Mouse (Mus musculus) retina, adult 2 months (tissue): Measurements from ENCODE around the gene Pcgf1.

Experiments
- DNase-seq: peaks from one replicate; pipeline ENCODE4 v3.0.0-alpha.2; 2012; ENCODE audit warnings: low read depth, low spot score

Pcgf1 gene

DNA sequence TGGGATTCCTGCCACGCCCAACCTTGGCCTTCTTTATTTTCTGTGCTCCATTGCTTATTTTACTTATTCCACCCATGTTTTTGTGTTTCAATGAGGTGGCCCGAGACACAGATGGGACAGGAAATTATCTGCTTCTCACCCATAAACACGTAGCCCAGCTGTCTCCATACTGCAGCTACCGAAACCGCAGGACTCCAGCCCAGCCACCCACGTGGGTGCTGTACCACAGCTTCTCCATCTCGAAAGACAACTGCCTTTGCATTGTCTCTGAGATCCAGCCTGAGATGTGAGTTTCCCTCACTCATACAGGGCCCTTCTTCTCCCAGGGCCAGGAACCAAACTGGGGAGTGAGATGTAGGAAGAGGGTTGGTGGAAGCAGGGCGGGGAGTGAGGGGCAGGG, 11.7 kb upstream of the Pcgf1 start:
- DNase-seq = no peak

DNA sequence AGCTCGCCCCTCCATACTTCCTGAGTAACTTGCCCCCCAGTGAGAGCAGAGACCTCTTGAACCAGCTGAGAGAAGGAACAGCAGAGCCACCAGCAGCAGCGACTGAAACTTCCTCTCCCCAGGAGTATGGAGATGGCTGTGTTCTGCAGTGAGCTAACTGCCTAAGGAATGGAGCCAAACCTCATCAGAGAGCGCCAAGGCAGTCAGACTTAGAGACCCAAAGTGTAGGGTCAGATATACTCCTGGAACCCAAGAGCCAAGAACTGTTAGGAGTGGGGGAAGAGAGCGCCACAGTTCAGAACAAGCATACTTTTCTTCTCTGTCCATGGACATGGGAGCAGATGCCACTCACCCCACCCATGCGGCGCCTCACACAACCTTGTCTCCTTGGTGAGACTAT, 11.2 kb upstream of the Pcgf1 start:
- no peak for DNase-seq

DNA sequence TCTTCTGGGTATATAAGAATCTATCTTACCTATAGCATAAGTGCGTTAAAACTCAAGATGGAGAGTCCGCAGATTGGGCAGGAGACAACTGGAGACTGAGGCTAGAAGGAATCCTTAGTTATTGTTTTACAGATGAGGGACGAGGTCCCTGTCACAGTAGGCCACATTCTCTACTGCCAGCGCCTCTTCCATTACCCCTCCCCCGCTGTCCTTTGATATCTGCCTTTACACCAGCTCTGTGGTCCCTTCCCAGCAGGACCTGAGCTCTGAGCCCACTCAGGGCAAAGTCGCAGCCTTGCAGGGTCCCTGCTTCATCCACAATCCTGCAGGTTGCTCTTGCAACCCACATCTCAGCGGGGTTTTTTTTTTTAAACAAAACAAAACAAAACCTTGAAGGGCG, 9.4 kb upstream of the Pcgf1 start:
- DNase-seq = no peak

DNA sequence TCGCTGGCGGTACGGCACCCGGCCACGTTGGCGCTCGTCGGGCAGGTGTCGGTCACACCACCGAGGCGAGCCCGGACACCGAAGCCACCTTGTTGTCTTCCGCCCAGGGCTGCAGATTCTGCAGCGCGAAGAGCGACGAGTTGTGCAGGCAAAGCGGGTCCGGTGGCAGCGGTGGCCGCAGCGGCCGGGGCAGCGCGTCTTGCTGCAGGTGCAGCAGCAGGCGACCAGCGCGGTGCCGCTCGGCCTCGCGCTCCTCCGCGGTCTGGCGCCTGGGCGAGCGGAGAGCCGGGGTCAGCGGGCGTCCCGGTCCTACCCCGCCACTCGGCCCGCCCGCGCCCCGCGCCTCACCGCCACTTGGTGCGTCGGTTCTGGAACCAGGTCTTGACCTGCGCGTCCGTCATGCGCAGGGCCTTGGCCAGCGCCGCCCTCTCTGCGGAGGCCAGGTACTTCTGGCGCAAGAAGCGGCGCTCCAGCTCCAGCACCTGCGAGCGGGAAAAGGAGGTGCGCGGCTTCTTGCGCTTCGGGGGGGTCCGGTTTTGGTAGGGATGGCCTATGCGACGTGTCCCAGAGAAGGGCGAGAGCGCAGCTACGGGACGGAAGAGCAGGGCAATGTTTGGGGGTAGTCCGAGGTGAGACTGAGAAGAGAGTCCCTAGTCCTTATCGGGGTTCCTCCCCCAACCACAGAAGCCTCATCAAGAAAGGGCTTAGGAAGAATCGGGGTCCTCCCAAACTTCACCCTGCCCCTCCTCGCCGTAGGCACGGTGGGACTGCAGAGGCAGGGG, 8.8 kb upstream of the Pcgf1 start:
- DNase-seq = no peak

- no peak for DNase-seq
These were observed 8.0 kb upstream of the Pcgf1 start for GRCm38 (mm10) chr6:83069488-83070246.

DNA sequence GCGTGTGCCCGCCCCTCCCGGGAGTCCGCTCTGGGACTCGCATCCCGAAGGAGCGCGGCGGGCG, 7.6 kb upstream of the Pcgf1 start, which contains the start of gene Tlx2:
Tlx2 (minus strand) TSS at position 47 of the 64 bp plus-strand sequence.
- no peak for DNase-seq

DNA sequence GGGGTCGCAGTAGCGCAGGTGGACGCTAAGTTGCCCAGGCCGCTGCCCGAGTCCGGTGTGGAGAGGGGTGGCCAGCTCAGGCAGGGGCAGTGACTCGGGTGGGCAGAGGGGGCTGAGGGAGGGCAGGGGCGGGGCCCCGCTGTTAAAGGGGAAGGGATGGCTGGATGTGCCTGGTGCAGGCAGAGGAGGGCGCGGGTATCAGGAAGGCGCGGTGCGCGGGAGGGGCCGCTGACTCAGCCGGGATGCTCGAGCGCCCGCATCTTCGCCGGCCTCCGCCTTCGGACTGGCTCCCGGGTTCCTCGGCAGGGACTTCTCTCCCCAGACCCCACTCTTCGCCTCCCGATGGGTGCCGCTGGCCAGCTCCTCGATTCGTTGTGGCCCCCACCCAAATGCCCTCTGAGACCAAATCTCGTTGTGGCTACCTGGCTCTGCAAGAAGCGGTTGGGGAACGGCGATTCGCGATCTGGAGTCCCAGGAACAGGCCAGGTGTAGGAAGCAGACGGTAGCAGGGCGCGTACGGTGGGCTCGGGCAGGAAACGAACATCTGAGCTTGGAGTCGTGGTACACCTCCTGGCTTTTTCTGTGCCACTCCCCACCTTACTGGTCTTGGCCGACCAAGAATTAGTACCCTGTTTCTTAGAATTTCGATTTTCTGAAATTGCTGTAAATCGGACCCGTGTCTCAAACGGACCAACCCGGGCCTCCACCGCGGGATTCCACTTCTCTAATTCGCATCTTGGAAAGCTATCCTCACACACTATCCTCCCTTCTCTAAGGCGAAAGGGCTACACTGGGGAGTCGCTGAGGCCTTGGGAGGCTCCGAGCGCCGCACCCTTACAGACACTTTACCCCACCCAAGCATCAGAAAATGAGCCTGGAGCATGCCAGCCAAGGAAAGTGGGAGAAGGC, 7.1 kb upstream of the Pcgf1 start:
- peak; percentile 56 for DNase-seq

DNA sequence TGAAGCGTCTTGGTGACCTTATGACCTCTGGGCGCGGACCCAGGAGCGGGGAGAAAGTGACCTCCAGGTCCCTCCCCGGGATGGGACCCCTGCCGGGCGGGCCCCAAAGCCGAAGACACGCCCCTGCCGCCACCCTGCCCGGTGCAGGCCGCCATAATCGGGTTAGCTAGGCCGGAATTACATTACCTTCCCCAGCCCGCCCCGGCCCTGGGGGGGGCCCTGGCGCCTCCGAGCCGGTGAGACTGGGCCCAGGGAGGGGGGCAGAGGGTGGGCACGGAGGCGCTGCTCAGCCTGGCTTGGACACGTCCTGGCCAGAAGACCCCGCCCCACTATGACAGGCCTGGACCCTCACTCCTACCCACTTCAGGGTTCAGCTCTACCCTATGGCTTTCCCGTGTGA, 6.4 kb upstream of the Pcgf1 start:
- peak; percentile 64 for DNase-seq

DNA sequence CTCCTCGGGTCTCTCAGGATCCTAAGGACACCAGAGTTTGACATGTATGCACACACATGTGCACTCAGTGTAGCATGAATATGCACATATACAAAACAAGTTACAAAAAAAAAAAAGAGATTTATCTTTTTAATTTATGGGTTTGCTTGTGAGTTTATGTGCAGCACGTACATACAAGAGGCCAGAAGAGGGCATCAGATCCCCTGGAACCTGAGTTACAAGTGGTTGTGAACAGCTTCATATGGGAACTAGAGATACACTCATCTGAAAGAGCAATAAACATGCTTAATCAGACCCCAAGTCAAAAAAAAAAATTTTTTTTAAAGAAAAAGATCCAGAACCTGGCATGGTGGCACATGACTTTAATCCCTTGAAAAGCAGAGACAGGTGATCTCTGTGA, 2.7 kb upstream of the Pcgf1 start:
- DNase-seq = no peak

- peak; percentile 98 for DNase-seq
These were observed 722 bp downstream of the Pcgf1 start for GRCm38 (mm10) chr6:83078324-83078858.

DNA sequence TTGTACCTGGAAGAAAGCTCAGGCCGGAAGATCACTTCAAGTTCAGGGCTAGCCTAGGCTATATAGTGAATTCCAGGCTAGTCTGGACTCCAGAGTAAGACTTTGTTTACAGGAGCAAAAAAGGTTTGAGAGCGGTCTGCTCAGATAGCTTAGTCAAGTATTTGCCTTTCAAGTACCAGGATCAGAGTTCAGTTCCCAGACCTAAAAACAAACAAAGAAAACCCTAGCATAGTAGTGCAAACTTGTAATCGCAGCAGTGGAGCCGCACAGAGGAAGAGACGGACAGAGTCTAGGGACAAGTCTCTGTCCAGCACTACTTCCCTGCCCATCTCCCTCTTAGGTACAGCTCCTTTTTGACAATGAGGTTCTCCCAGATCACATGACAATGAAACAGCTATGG, 2.5 kb downstream of the Pcgf1 start:
- DNase-seq = no peak

GRCm38 (mm10) chr6:83083497-83083896, 5.8 kb downstream of the Pcgf1 start:
- DNase-seq = no peak

GRCm38 (mm10) chr6:83084477-83084876, 6.8 kb downstream of the Pcgf1 start:
- no peak for DNase-seq

DNA sequence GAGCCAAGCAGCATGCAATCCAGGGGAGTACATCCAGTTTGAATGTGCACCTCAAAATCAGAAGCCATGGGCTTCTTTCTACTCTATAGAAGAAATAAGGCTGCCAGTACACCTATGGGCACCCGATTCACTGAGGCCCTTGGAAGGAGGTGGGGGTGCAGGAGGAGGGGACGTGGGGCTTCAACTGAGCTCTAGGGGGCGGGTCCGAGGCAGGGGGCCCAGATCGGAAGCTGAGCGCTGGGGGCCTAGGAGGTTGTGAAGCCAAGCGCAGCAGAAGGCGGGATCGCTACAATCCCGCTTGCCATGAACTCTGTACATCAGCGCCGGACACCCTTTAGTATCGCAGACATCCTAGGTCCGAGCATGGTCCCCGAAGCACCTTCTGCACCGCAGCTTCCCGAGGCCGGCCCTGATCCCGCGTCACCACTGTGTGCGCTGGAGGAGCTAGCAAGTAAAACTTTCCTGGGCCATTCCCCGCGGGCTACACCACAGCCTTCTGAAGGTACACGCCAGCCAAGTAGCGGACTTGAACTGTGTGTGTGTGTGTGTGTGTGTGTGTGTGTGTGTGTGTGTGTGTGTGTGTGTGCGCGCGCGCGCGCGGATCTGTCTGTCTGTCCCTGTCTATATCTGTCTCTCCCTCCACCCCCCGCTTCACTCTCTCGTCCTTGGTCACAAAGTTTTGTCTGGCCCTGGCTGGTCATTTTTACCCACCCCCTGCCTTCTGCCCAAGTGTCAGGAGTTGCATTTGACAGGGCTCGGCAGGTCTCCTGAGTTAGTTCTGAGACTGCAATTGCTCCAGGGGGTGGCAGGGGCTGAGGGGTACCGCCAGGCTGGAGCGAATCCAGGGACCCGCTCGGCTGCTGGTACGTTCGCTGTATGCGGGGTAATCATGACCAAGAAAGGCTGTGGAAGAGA, 8.7 kb downstream of the Pcgf1 start, which contains the start of gene Lbx2:
Lbx2 (plus strand) TSS at position 247 of the 915 bp plus-strand sequence.
- no peak for DNase-seq

GRCm38 (mm10) chr6:83087205-83087925, 9.7 kb downstream of the Pcgf1 start:
- DNase-seq = no peak

GRCm38 (mm10) chr6:83087926-83088260, 10.2 kb downstream of the Pcgf1 start:
- no peak for DNase-seq

DNA sequence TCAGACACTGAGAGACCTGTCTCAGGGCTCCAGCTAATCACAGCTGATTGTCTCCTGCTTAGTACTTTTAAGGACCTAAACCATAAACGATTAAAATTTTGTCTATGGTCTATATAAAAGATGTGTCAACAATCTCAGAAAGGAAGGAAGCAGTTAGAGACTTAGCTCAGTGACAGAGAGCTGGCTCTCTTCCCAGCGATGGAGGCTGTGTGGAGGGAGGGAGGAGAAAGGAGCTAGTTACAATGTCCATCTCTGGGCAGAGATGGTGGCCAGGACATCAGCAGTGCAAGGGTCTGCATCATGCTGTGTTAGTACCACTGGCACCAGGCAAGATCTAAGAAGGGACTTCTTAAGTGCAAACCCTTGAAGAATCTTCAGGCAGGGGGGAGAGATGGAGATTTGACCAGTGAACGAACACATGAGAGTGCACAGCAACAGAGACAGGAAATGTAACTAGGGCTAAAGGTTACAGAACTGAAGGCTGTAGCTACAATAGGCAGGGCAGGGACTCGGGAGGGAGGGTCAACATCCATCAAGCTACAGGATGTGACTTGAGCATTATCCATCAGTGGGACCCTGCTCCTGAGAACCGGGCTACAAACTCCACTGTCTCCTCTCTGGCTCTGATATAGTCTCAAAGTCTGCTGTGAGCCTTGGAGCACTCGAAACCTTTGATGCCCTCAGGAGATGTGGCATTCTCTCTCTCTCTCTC, 14.9 kb downstream of the Pcgf1 start:
- DNase-seq = no peak

DNA sequence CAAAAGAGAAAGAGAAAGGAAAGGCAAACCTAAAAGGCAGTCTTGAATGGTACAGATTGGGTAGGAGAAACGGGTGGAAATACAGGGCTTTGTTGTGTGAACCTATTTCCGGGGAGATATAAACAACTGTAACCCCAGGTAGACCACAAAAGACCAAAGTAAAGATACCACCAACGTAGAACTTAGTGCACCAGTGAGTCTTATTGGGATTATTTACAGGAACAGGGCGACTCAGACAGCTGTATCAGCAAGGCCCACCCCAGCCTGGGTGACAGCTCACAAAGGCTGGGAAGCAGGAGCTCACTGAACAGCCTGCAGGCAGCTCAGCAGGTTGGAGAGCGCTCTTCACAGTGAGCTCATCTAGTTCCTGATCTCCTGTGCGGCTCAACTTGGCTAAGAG, 18.3 kb downstream of the Pcgf1 start:
- no peak for DNase-seq

GRCm38 (mm10) chr6:83098411-83098810, 20.7 kb downstream of the Pcgf1 start:
- no peak for DNase-seq

DNA sequence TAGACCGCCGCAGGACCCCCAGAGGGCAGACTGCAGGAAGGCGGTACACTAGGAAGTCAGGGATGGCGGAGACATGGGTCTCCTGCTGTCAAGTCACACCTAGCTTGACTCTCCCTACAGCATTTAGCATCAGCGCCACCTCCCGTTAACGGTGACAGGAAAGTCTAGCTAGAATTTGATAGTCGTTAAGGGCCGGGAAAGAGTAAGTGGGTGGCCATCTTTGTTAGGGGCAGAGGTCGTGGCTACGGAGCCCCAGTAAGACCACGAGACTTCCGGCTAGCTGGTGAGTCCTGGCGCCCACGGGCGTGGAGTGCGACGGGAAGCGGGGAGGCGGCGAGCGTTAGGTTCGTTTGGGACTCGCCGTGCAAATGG, 23.6 kb downstream of the Pcgf1 start, which contains the start of the genes Ccdc142 and Gm42688:
Ccdc142 (plus strand) TSS at position 286 of the 372 bp plus-strand sequence.
Gm42688 (plus strand) TSS at position 302 of the 372 bp plus-strand sequence.
- peak; percentile 82 for DNase-seq
